Mouse (Mus musculus): Measurements from ENCODE around the gene Acot11. TPM values are rescaled to one million over a fixed set of nuclear protein-coding genes. Genes with fewer than 3 reads are reported as not detected.

Gene Acot11
- total RNA-seq, 2 experiments from 2014 or later: 35.1 to 37.9 TPM

Other genes starting within 250 kb of the Acot11 start
- 10 to 100 TPM; 54.2 to 88.2 TPM for gene Dhcr24, start 244.0 kb downstream of the Acot11 start, total RNA-seq (2021)
- not detected for gene Lexm, start 187.8 kb downstream of the Acot11 start, total RNA-seq (2021)
- gene Ttc22, start 182.6 kb downstream of the Acot11 start, total RNA-seq (2021): under 1 TPM; 0.09 to 0.18 TPM
- 1 to 10 TPM; 6.0 to 8.7 TPM for gene Pars2, start 153.9 kb downstream of the Acot11 start, total RNA-seq (2021)
- gene Ttc4, start 126.1 kb downstream of the Acot11 start, total RNA-seq (2021): 10 to 100 TPM; 23.1 to 27.2 TPM
- 1 to 10 TPM in 1 of 2 experiments, under 1 TPM in 1; 0.48 to 1.1 TPM for gene Mroh7, start 74.1 kb downstream of the Acot11 start, total RNA-seq (2021)
- under 1 TPM; 0.27 to 0.30 TPM for gene Fam151a, start 71.1 kb downstream of the Acot11 start, total RNA-seq (2021)
- 10 to 100 TPM; 50.8 to 69.0 TPM for gene Ssbp3, start 105.7 kb upstream of the Acot11 start, total RNA-seq (2021)

All from adrenal gland, postnatal 10 days (tissue).